Mouse (Mus musculus) testis, adult 2 months (tissue): ENCODE measurements around the gene Map3k19. TPM values are rescaled to one million over a fixed set of nuclear protein-coding genes. Genes with fewer than 3 reads are reported as not detected.

ENCODE experiments used
- H3K27ac ChIP-seq: fragments of 200-500 bp; 2 replicates; pipeline ENCODE4 v1.5.1; 2012; ENCODE audit warnings: low read depth, low read length; ENCODE audit not compliant: control insufficient read depth, insufficient read depth
- H3K27me3 ChIP-seq: fragments of 200-500 bp; 2 replicates; pipeline ENCODE4 v1.6.1; 2012; ENCODE audit warnings: mild to moderate bottlenecking, low read length, moderate library complexity; ENCODE audit not compliant: control insufficient read depth, insufficient read depth
- H3K36me3 ChIP-seq: fragments of 200-500 bp; 2 replicates; pipeline ENCODE4 v1.6.1; 2012; ENCODE audit warnings: mild to moderate bottlenecking, low read length; ENCODE audit not compliant: control insufficient read depth, insufficient read depth
- H3K4me1 ChIP-seq: fragments of 200-500 bp; 2 replicates; pipeline ENCODE4 v1.6.1; 2012; ENCODE audit warnings: low read length; ENCODE audit not compliant: control insufficient read depth, insufficient read depth
- H3K4me3 ChIP-seq: fragments of 200-500 bp; 2 replicates; pipeline ENCODE4 v1.5.1; 2012; ENCODE audit warnings: low read depth, mild to moderate bottlenecking, low read length, moderate library complexity, mixed read lengths; ENCODE audit not compliant: control insufficient read depth
- CTCF ChIP-seq: fragments of 200-500 bp; IDR thresholded peaks from 2 replicates; pipeline ENCODE4 v1.5.1; 2012; ENCODE audit warnings: low read depth, mild to moderate bottlenecking, inconsistent platforms, low read length, moderate library complexity; ENCODE audit not compliant: control insufficient read depth, insufficient read depth, insufficient replicate concordance
- POLR2A ChIP-seq: fragments of 200-500 bp; IDR thresholded peaks from 2 replicates; pipeline ENCODE4 v1.6.1; 2012; ENCODE audit warnings: low read depth, mild to moderate bottlenecking, inconsistent platforms, low read length, moderate library complexity; ENCODE audit not compliant: control insufficient read depth
- polyA plus RNA-seq: library from polyadenylated mRNA; depleted of rRNA; stranded (reverse); fragments of >200 nt; gene quantifications from 2 replicates; pipeline ENCODE4 v1.2.3, GENCODE M21; 2012

The Map3k19 gene
- polyA plus RNA-seq, 1 experiment: 0.02 TPM

DNA sequence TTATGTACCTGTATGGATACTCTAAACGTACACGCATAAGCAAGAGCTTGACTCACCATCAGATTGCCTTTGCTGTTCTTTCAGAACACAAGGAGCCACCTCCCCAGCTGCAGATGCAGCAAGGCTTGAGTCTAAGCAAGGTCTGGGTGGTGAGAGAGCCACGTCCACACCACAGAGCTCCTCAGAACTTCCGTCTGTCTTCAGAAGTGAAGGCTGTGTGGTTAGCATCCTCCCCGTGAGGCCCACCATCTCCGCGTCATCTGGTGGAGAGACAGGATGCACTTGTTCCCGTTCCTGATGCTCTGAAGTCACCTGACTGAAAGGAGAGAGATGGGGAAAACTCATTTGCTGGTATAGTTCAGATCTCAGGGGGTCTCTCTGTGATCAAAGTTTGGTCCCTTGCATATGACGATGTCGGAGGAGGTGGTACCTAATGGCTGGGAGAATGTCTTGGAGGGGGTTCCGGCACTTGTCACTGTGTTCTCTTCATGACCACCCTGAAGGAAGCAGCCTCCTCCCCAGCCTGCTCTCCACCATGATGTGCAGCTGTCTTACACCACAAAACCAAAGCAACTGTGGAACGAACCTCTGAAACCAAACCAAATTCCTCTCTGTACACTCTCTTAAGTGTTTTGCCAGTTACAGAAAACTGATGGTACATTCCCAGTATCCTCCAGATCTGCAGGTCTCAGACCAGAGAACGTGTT, 24.5 kb downstream of the Map3k19 start:
- H3K4me1 ChIP-seq: no peaks in the 10 kb centered on the region
- no peak for TF ChIP-seq POLR2A
- no peak for TF ChIP-seq CTCF
- no peak overlapping the region for H3K4me3 ChIP-seq

DNA sequence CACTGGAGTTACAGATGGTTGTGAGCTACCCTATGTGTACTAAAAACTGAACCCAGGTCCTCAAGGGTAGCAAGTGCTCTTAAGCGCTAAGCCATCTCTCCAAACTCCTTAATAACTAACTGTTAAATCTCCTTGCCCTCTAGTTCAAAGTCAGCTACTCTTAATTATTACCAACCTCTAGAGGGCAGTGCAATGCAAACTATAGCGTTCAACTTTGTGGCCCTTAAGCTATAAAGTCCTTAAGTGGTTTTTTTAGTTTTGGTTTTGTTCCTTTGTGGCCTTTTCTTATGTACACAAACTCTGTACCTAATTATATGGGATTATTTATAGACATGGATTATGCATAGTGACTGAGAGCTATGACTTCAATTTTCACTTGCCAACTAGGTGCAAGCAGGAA, 27.5 kb downstream of the Map3k19 start:
- Histone ChIP-seq H3K4me1 (no peaks in the 10 kb centered on the region), H3K27me3 (no peaks in the 10 kb centered on the region), H3K27ac (no peak overlapping the region), H3K4me3 (no peak overlapping the region), H3K36me3 (no peaks in the 10 kb centered on the region)
- TF ChIP-seq POLR2A: no peak

More for the DNA sequence above, 24.5 kb downstream of the Map3k19 start:
- H3K27me3 ChIP-seq: no peaks in the 10 kb centered on the region
- no peak overlapping the region for H3K27ac ChIP-seq
- H3K36me3 ChIP-seq: no peaks in the 10 kb centered on the region

DNA sequence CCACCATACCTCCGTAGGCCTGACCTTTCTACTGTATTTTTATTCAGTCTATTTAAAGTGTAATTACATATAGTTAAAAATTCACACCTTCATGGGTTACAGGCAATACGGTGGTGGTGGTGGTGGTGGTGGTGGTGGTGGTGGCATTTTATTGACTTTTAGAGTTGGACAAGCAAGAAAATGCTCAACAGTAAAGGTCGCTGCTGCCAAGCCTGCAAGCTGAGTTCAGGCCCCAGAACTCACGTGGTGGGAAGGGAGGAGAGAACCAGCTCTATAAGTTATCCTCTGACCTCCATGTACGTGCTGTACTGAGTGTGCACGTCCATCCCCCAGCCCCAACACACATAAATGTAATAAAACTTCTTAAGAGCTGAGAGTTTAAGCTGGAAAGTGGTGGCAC, 38.5 kb downstream of the Map3k19 start:
- Histone ChIP-seq H3K4me3 (no peak overlapping the region), H3K27ac (no peak overlapping the region), H3K4me1 (no peaks in the 10 kb centered on the region), H3K27me3 (no peaks in the 10 kb centered on the region), H3K36me3 (no peaks in the 10 kb centered on the region)
- TF ChIP-seq CTCF (no peak), POLR2A (no peak)

DNA sequence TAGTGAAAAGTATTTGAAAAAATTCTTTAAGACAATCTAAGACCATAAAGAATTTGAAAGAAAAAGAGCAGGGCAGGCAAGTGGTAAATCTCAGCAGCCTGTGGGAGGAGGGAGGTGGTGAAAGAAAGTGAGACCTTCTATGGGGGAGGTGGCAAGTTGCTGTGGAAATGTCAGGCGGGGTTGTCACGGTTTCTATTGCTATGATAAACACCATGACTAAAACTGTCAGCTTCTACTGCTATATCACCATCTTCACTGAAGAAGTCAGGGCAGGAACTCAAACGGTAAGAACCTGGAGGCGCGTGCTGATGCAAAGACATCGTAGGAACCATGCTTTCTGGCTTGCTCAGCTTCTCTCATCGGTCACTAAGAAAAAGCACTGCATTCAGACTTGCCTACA, 41.9 kb downstream of the Map3k19 start:
- Histone ChIP-seq H3K4me3 (no peak overlapping the region), H3K4me1 (no peaks in the 10 kb centered on the region), H3K27ac (no peak overlapping the region), H3K27me3 (no peaks in the 10 kb centered on the region), H3K36me3 (no peaks in the 10 kb centered on the region)
- no peak for TF ChIP-seq CTCF
- TF ChIP-seq POLR2A: no peak

DNA sequence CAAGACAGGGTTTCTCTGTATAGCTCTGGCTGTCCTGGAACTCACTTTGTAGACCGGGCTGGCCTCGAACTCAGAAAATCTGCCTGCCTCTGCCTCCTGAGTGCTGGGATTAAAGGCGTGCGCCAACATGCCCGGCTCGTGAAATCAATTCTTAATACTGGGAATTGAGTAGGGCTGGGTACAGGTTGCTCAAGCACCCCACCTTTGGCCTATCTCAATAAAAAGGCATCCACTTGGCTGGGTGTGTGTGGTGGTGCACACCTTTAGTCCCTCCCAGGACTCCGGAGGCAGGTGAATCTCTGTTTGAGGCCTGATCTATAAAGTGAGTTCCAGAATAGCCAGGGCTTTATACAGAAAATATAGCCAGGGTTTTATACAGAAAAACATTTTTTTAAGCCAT, 46.2 kb downstream of the Map3k19 start:
- no peak overlapping the region for H3K4me3 ChIP-seq
- H3K27ac ChIP-seq: no peak overlapping the region
- no peaks in the 10 kb centered on the region for H3K4me1 ChIP-seq
- H3K36me3 ChIP-seq: no peaks in the 10 kb centered on the region
- no peak for TF ChIP-seq POLR2A
- no peak for TF ChIP-seq CTCF
- no peaks in the 10 kb centered on the region for H3K27me3 ChIP-seq

GRCm38 (mm10) chr1:127802916-127803315, 51.9 kb downstream of the Map3k19 start:
- TF ChIP-seq CTCF (no peak), POLR2A (no peak)
- H3K4me1 ChIP-seq: no peaks in the 10 kb centered on the region
- peaks cover 2% of the 10 kb centered on the region; the same call in 1 of the 2 replicates for H3K36me3 ChIP-seq
- no peaks in the 10 kb centered on the region for H3K27me3 ChIP-seq
- H3K4me3 ChIP-seq: no peak overlapping the region
- H3K27ac ChIP-seq: no peak overlapping the region

DNA sequence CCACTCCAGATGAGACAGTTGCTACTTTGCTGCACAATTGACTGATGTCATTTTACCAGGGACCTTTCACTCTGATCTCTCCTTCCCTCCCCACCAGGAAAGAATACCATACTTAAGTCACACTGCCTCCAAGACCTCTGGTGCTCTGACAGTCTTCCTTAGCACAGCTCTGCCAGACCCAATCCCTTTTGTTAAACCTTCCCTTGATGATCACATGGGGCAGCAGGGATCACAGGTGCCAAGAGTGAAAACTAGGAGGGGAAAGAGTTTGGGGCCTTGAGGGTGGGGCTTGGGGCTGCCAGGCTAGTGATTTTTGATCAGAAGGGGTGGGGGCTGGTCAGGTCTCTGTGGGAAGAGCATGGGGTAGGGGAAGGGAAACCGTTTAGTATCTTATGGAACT, 58.1 kb downstream of the Map3k19 start:
- TF ChIP-seq POLR2A (no peak), CTCF (no peak)
- H3K27ac ChIP-seq: no peak overlapping the region
- H3K27me3 ChIP-seq: no peaks in the 10 kb centered on the region
- no peaks in the 10 kb centered on the region for H3K4me1 ChIP-seq
- H3K4me3 ChIP-seq: no peak overlapping the region
- H3K36me3 ChIP-seq: no peaks in the 10 kb centered on the region
